ENCODE assay signal across 19 mouse cellular contexts in the genomic region with DNA sequence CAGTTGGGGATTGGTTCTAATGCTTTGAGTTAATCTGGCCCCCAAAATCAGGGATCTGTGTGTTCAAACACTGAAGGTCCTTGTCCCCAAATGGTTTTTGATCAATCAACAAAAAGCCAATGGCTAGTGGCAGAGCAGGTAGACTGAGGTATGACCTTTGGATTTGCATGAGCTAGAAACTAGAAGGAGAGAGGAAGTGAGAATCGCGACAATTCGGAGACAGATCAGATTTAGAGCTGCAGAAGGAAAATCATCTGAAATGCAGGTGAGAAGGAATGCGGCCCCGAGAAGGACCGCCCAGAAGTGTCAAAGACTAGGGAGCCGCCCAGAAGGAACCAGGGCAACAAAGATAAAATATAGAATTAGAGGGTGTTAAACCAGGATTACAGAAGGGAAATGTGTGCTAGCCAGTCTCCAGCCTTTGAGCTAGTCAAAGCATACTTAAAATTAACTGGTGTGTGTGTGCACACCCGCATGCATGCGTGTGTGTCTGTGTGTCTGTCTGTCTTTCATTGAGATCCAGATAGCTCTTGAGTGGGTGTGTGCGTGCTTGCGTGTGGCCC.
"Had no signal": no experiment of that assay in that cellular context is flagged by ENCODE, and none has a peak within 500 bp of the region (broad histone marks: within the 10 kb centered on the region; RNA-seq: fewer than 3 reads in every experiment).

No protein-coding gene starts in this region.

- H3K4me3 ChIP-seq: lung, embryonic 15.5 days; megakaryocyte, embryonic 14.5 days; myocyte; neural tube, embryonic 13.5 days; neural tube, embryonic 15.5 days; stomach, embryonic 15.5 days had no signal

- H3K4me2 ChIP-seq: lung, embryonic 15.5 days; midbrain, embryonic 11.5 days; neural tube, embryonic 13.5 days; neural tube, embryonic 15.5 days; stomach, embryonic 15.5 days had no signal

- H3K36me3 ChIP-seq: lung, embryonic 15.5 days; neural tube, embryonic 13.5 days; neural tube, embryonic 15.5 days; stomach, embryonic 15.5 days had no signal

- ATAC-seq: lung, postnatal 0 days; midbrain, embryonic 16.5 days had no signal

- H3K9me3 ChIP-seq: lung, embryonic 15.5 days; megakaryocyte, embryonic 14.5 days; neural tube, embryonic 13.5 days; neural tube, embryonic 15.5 days; stomach, embryonic 15.5 days had no signal

- H3K4me1 ChIP-seq: lung, embryonic 15.5 days; neural tube, embryonic 15.5 days; stomach, embryonic 15.5 days had no signal

- H3K27ac ChIP-seq: lung, embryonic 15.5 days; macrophage; neural tube, embryonic 13.5 days; neural tube, embryonic 15.5 days; stomach, embryonic 15.5 days; stomach, postnatal 0 days had no signal

- DNase-seq: lung, adult 2 months; lung, postnatal 14 days; lung, postnatal 36 days; midbrain, embryonic 14.5 days; right cerebral cortex, postnatal 14 days; thymus, adult 2 months; thymus, postnatal 25 days; thymus, postnatal 4 days had no signal

- H3K9ac ChIP-seq: lung, embryonic 15.5 days; neural tube, embryonic 13.5 days; neural tube, embryonic 15.5 days; stomach, embryonic 15.5 days had no signal
